Mouse (Mus musculus) adipocyte (in vitro differentiated cells): ENCODE data around the gene Ins2.

Experiments used
- DNase-seq: peaks from one replicate; pipeline ENCODE4 v3.0.0-alpha.2; 2016; ENCODE audit warnings: low spot score

Ins2 gene

GRCm38 (mm10) chr7:142663931-142664421 lies 79.2 kb downstream of the Ins2 start:
- DNase-seq, result no peak

DNA sequence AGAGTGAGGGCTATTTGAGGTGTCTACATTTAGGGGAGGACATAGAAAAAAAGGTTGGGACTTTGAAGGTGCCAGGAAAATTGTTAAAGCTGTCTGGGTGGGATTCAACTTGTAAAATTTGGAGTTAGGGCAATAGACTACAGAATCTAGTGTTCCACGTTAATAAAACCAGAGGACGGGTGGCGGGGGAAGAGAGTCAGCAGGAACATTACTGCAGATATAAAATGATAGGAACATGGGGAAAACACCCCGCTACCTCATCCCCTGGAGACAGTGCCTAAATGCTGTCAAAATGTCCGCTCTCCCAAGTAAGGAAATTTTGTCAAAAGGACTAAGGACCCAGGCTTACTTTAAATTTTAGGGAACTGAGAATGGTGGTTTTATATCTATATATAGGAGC lies 80.0 kb downstream of the Ins2 start:
- no peak for DNase-seq

GRCm38 (mm10) chr7:142661811-142662210 lies 81.4 kb downstream of the Ins2 start:
- DNase-seq, result no peak

DNA sequence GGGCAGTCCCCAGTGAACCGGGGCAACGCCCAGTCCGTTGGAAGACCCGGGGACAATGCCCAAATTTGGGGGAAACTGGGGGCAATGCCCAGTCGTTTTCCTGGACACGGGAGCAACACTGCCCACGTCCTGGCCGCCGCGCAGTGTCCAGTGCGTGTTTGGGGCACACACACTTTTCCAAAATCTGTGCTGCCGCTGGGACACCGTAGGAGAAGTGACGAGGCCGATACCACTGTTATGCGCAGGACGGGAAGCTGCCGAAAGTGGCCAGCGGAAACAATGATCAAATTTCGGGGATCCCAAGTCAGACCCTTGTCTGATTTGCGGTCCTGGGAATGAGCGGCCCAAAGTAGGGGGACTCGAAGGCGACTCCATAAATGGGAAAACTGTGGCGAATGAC lies 82.1 kb downstream of the Ins2 start:
- no peak for DNase-seq

GRCm38 (mm10) chr7:142660651-142660945 lies 82.6 kb downstream of the Ins2 start:
- DNase-seq, result no peak

- DNase-seq, result no peak
Observed at GRCm38 (mm10) chr7:142659767-142660650, 83.2 kb downstream of the Ins2 start.

- DNase-seq, result no peak
Observed at GRCm38 (mm10) chr7:142659181-142659681, 84.0 kb downstream of the Ins2 start.

- no peak for DNase-seq
Observed at GRCm38 (mm10) chr7:142658681-142659180, 84.5 kb downstream of the Ins2 start.

- DNase-seq, result no peak
Observed at GRCm38 (mm10) chr7:142657821-142658614, 85.2 kb downstream of the Ins2 start.

DNA sequence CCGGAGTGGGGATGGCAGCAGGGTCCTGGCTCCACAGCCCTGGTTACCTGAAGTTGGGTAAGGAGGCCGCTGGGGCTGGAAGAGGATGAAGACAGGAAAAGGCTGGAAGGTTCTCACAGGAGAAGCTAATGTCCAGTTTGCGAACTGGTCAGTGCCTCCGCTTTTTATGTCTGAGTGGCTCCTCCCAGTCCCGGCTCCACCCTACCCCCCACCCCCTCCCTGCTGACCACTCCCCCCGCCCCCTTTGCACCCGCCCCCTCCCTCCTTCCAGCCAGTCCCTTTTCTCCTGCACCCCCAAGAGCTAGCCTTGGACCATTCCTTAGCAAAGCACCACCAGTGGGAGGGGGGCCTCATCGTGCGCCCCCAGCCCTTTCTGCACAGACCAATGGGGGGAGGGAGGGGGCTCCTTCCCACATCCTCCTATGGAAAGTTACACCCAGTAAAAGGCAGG lies 85.8 kb downstream of the Ins2 start:
- DNase-seq, result no peak

GRCm38 (mm10) chr7:142656055-142656454 lies 87.1 kb downstream of the Ins2 start:
- no peak for DNase-seq

- no peak for DNase-seq
Observed at GRCm38 (mm10) chr7:142655633-142656032, 87.5 kb downstream of the Ins2 start.

DNA sequence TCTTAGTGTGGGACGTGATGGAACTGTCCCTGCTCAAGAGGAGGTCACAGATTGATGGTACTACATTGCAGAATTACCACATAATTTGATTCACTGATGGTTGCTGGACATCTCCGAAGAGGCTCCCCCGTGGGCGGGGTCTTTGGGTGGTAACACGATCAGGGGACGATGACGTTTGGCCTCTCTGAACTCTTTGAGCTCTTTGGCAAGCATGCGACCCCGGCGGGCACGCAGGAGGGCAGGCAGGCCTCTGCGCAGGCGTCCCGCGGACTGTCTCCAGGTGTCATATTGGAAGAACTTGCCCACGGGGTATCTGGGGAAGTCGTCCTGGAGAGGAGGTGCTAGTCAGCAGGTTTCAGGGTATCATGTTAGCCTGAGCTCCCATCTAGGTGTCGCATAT lies 89.5 kb downstream of the Ins2 start:
- no peak for DNase-seq

GRCm38 (mm10) chr7:142646676-142647075 lies 96.5 kb downstream of the Ins2 start:
- peak; percentile 54 for DNase-seq

DNA sequence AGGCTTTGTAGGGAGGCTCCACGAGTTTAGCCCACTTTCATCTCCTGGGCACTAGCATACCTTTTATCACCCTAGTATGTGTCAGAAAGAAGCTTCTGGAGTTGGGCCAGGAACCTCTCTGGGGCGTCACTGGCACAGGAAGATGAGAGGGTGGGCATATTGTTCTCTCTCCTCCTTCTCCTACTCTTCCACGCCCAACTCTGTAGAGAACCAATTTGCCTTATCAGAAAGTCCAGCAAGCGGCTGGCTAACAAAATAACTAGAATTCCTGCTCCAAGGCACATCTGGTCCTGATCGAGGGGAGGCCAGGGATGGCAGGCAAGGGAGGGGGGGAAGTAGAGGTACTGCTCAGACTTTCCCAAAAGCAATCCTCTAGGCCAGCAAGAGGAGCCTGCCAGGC lies 98.1 kb downstream of the Ins2 start:
- no peak for DNase-seq

GRCm38 (mm10) chr7:142636178-142636577 lies 107.0 kb downstream of the Ins2 start:
- DNase-seq, result no peak

GRCm38 (mm10) chr7:142630691-142631090 lies 112.5 kb downstream of the Ins2 start:
- DNase-seq, result no peak

- peak; percentile 45 for DNase-seq
Observed at GRCm38 (mm10) chr7:142629806-142630205, 113.4 kb downstream of the Ins2 start.
